Mouse (Mus musculus) heart, embryonic 10.5 days (tissue): Measurements from ENCODE around the gene Prkn. TPM values are rescaled to one million over a fixed set of nuclear protein-coding genes. Genes with fewer than 3 reads are reported as not detected.
A peak's percentile ranks its signal among the peaks of the same experiment; 100 is the strongest.

Source experiments
- DNase-seq: peaks from one replicate; pipeline ENCODE4 v3.0.0-alpha.2; 2017; ENCODE audit warnings: low spot score
- H3K27ac ChIP-seq: fragments of 300-500 bp; sonication (generic); 2 replicates; pipeline ENCODE4 v1.5.1; 2016; ENCODE audit warnings: mild to moderate bottlenecking
- H3K27me3 ChIP-seq: fragments of 300-500 bp; sonication (generic); 2 replicates; pipeline ENCODE4 v1.6.1; 2016; ENCODE audit warnings: mild to moderate bottlenecking; ENCODE audit not compliant: poor library complexity, insufficient read depth, severe bottlenecking
- H3K36me3 ChIP-seq: fragments of 300-500 bp; sonication (generic); 2 replicates; pipeline ENCODE4 v1.6.1; 2016; ENCODE audit warnings: mild to moderate bottlenecking, moderate library complexity
- H3K4me1 ChIP-seq: fragments of 300-500 bp; sonication (generic); 2 replicates; pipeline ENCODE4 v1.6.1; 2016; ENCODE audit warnings: mild to moderate bottlenecking
- H3K4me3 ChIP-seq: fragments of 300-500 bp; sonication (generic); 2 replicates; pipeline ENCODE4 v1.5.1; 2016; ENCODE audit warnings: mild to moderate bottlenecking, moderate library complexity
- H3K9me3 ChIP-seq: fragments of 300-500 bp; sonication (generic); 2 replicates; pipeline ENCODE4 v1.6.1; 2016; ENCODE audit warnings: mild to moderate bottlenecking, moderate library complexity
- WGBS: fragments of 180-500 bp; shearing (Covaris S2); methylation state at CpG from one replicate; pipeline ENCODE4 v1.1.7; 2016; 5-methylcytosine and 5-hydroxymethylcytosine counted together
- polyA plus RNA-seq: library from polyadenylated mRNA; unstranded; fragments of >200 nt; fragmentation: Nextera tagmentation; extraction: Ambion mirVana; gene quantifications from 2 replicates; pipeline ENCODE4 v1.2.1, GENCODE M21; 2016

The Prkn gene
- polyA plus RNA-seq, 1 experiment from 2014 or later = 1.0 TPM

- H3K4me3 ChIP-seq = no peak overlapping the region
- no peaks in the 10 kb centered on the region for H3K36me3 ChIP-seq
- WGBS = 51% methylated on average over 3 of the region's 3 CpGs
- 0 out of 2 replicates have a peak, but pooled peaks cover 5% of the 10 kb centered on the region for H3K4me1 ChIP-seq
- H3K27me3 ChIP-seq = no peaks in the 10 kb centered on the region
- DNase-seq = no peak
- no peaks in the 10 kb centered on the region; the same call in 1 of the 2 replicates for H3K9me3 ChIP-seq
- no peak overlapping the region for H3K27ac ChIP-seq
These were observed 253.1 kb downstream of the Prkn start for GRCm38 (mm10) chr17:11093321-11093720.

- no peak for DNase-seq
- Histone ChIP-seq H3K4me3 (no peak overlapping the region), H3K27me3 (no peaks in the 10 kb centered on the region), H3K4me1 (no peaks in the 10 kb centered on the region), H3K9me3 (0 out of 2 replicates have a peak, but pooled peaks cover 5% of the 10 kb centered on the region), H3K27ac (no peak overlapping the region), H3K36me3 (no peaks in the 10 kb centered on the region)
- 92% methylated on average over 3 of the region's 3 CpGs for WGBS
These were observed 266.8 kb downstream of the Prkn start for GRCm38 (mm10) chr17:11107007-11107406.

DNA sequence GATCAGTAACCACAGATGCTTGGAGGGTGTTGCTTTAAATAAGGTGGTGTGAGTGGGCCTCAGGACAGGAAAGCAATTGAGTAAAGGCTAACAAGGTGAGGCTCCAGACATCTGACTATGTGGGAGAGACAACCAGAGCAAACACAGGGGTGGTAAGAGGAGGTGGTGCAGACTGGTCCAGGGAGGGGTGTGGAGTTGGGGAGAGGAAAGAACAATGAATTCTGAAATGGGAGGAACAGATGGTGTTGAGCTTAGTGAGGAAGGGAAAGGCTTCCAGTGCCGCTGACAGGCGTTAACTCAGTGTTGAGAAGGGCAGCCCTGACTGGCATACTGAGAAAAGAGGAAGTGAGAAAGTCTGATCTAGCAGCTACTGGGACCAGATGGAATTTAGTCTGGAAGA lies 267.7 kb downstream of the Prkn start:
- H3K27me3 ChIP-seq = no peaks in the 10 kb centered on the region
- WGBS = 64% methylated on average over 2 of the region's 2 CpGs
- DNase-seq = no peak

GRCm38 (mm10) chr17:11117508-11117907 lies 277.3 kb downstream of the Prkn start:
- Histone ChIP-seq H3K4me3 (no peak overlapping the region), H3K4me1 (no peaks in the 10 kb centered on the region), H3K27ac (no peak overlapping the region), H3K36me3 (no peaks in the 10 kb centered on the region), H3K9me3 (no peaks in the 10 kb centered on the region), H3K27me3 (no peaks in the 10 kb centered on the region)
- DNase-seq = peak; percentile 55
- 78% methylated on average over 10 of the region's 10 CpGs for WGBS

More for the DNA sequence above, 267.7 kb downstream of the Prkn start:
- no peak overlapping the region for H3K4me3 ChIP-seq
- no peak overlapping the region for H3K27ac ChIP-seq
- H3K9me3 ChIP-seq = 0 out of 2 replicates have a peak, but pooled peaks cover 5% of the 10 kb centered on the region
- no peaks in the 10 kb centered on the region for H3K4me1 ChIP-seq
- no peaks in the 10 kb centered on the region for H3K36me3 ChIP-seq

- Histone ChIP-seq H3K36me3 (no peaks in the 10 kb centered on the region), H3K4me1 (no peaks in the 10 kb centered on the region), H3K9me3 (no peaks in the 10 kb centered on the region), H3K27me3 (no peaks in the 10 kb centered on the region), H3K27ac (no peak overlapping the region), H3K4me3 (no peak overlapping the region)
- no peak for DNase-seq
- 84% methylated on average over 7 of the region's 7 CpGs for WGBS
These were observed 283.9 kb downstream of the Prkn start for GRCm38 (mm10) chr17:11124048-11124447.

GRCm38 (mm10) chr17:11127217-11127616 lies 287.0 kb downstream of the Prkn start:
- Histone ChIP-seq H3K4me1 (no peaks in the 10 kb centered on the region), H3K9me3 (no peaks in the 10 kb centered on the region), H3K4me3 (no peak overlapping the region), H3K27ac (no peak overlapping the region), H3K27me3 (no peaks in the 10 kb centered on the region), H3K36me3 (no peaks in the 10 kb centered on the region)
- DNase-seq = no peak
- 76% methylated on average over 1 of the region's 1 CpGs for WGBS

DNA sequence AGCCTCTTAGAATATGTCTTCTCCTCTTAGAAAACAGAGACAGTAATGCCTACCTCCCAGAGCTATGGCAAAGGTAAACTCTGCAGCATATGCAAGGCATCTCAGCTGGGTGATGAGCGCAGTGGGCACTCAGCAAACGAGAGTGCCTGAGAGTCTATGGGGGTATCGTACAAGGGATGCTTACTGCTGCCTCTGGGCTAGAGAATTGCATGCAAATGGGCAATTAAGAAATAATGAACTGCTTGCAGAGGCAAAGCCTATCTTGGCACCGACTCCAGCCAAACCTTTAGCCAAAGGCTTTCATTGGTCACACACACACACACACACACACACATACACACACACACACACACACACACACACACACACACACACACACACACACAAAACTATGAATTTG lies 290.7 kb downstream of the Prkn start:
- Histone ChIP-seq H3K9me3 (no peaks in the 10 kb centered on the region), H3K27me3 (no peaks in the 10 kb centered on the region), H3K4me1 (no peaks in the 10 kb centered on the region), H3K4me3 (no peak overlapping the region), H3K36me3 (no peaks in the 10 kb centered on the region), H3K27ac (no peak overlapping the region)
- 80% methylated on average over 4 of the region's 4 CpGs for WGBS
- no peak for DNase-seq

DNA sequence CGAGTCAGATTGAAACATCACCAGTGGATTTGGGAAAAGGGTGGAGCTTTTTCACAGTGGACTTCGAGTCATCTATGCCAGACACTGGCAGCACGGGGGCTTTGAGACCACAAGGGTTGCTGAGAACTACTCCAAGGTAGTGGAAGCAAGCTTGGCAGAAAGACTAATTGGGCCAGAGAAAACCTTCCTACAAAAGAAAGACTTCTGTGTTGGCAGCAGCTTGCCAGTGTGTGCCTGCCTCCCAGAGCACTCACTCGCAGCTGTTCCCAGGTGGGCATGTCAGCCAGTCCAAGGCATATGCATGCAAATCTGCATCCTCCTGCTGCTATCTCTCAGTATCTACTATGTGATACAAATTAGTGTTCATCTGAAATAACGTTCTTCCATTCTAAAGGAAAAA lies 302.1 kb downstream of the Prkn start:
- DNase-seq = no peak
- no peaks in the 10 kb centered on the region for H3K4me1 ChIP-seq
- no peak overlapping the region for H3K4me3 ChIP-seq
- H3K27me3 ChIP-seq = no peaks in the 10 kb centered on the region
- WGBS = 75% methylated on average over 5 of the region's 5 CpGs
- H3K27ac ChIP-seq = no peak overlapping the region
- H3K9me3 ChIP-seq = no peaks in the 10 kb centered on the region
- H3K36me3 ChIP-seq = no peaks in the 10 kb centered on the region

DNA sequence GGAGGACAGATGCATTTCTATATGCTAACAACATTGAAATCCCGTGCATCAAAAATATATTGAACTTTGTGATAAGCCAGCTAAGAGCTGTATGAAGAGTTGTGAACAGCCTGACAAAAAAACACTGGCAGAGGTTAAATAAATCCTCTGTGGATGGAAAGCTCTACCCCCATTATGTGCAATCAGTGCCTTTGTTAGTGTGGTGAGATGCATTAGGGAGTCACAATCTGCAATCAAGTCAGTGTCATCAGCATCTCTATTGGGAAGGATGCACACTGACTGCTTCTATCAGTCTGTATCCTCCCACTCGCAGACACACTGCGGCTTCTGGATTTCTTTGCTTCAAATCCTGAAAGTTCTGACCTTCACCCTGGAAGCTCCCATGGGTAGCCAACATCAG lies 315.9 kb downstream of the Prkn start:
- H3K27ac ChIP-seq = no peak overlapping the region
- no peaks in the 10 kb centered on the region for H3K4me1 ChIP-seq
- H3K4me3 ChIP-seq = no peak overlapping the region
- H3K9me3 ChIP-seq = no peaks in the 10 kb centered on the region
- no peak for DNase-seq
- WGBS = 74% methylated on average over 3 of the region's 3 CpGs
- H3K27me3 ChIP-seq = no peaks in the 10 kb centered on the region
- H3K36me3 ChIP-seq = no peaks in the 10 kb centered on the region

- Histone ChIP-seq H3K4me3 (no peak overlapping the region), H3K4me1 (no peaks in the 10 kb centered on the region), H3K36me3 (no peaks in the 10 kb centered on the region), H3K27ac (no peak overlapping the region), H3K27me3 (no peaks in the 10 kb centered on the region), H3K9me3 (no peaks in the 10 kb centered on the region)
- no peak for DNase-seq
- WGBS = 78% methylated on average over 7 of the region's 7 CpGs
These were observed 317.4 kb downstream of the Prkn start for GRCm38 (mm10) chr17:11157536-11157935.

GRCm38 (mm10) chr17:11161436-11161835 lies 321.3 kb downstream of the Prkn start:
- no peak for DNase-seq
- no peaks in the 10 kb centered on the region for H3K9me3 ChIP-seq
- H3K27me3 ChIP-seq = no peaks in the 10 kb centered on the region
- 79% methylated on average over 1 of the region's 1 CpGs for WGBS
- H3K36me3 ChIP-seq = no peaks in the 10 kb centered on the region
- H3K4me3 ChIP-seq = no peak overlapping the region
- no peak overlapping the region for H3K27ac ChIP-seq
- no peaks in the 10 kb centered on the region for H3K4me1 ChIP-seq

DNA sequence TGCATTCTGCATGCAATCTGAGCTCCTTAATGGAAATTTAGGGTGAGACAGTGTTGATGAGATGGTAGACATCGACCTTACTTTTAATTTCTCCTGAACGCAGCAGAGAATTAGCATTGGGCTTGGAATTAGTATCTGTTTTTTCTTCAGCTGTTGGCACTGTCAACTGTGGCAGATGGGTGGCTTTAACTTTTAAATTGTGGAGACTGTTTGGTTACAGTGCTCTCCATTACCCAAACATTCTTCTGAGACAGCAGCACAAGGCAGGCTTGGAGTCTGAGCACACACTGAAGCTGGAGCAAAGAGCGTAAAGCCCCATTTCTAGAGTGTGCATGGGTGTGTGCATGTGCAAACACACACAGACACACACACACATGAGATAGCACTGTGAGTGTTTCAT lies 322.6 kb downstream of the Prkn start:
- no peak for DNase-seq
- Histone ChIP-seq H3K27me3 (no peaks in the 10 kb centered on the region), H3K36me3 (no peaks in the 10 kb centered on the region), H3K27ac (no peak overlapping the region), H3K4me3 (no peak overlapping the region), H3K4me1 (no peaks in the 10 kb centered on the region), H3K9me3 (no peaks in the 10 kb centered on the region)
- WGBS = 85% methylated on average over 3 of the region's 3 CpGs

DNA sequence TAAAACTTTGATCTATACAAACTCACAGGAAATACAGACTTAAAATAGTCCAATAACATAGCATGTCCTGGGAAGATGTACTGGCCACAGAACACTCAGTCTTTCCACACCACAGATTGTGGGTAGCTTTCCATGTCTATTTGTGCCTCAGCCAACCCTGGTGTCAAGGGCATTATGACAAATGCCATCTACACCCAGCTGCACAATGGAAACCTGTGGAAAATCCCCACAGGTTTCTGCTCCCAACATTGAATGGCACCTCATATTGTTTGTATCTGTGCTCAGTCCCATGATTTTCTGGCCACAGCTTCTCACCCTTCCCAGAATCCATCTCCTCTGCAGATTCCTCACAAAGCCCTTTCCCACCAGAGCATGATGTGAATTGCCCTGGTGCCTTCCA lies 347.2 kb downstream of the Prkn start:
- Histone ChIP-seq H3K27me3 (no peaks in the 10 kb centered on the region), H3K27ac (no peak overlapping the region), H3K9me3 (no peaks in the 10 kb centered on the region), H3K4me1 (no peaks in the 10 kb centered on the region), H3K36me3 (no peaks in the 10 kb centered on the region), H3K4me3 (no peak overlapping the region)
- no peak for DNase-seq

- 71% methylated on average over 4 of the region's 4 CpGs for WGBS
- no peaks in the 10 kb centered on the region for H3K4me1 ChIP-seq
- H3K27me3 ChIP-seq = no peaks in the 10 kb centered on the region
- no peaks in the 10 kb centered on the region for H3K9me3 ChIP-seq
- DNase-seq = no peak
- H3K4me3 ChIP-seq = no peak overlapping the region
- no peaks in the 10 kb centered on the region for H3K36me3 ChIP-seq
- H3K27ac ChIP-seq = no peak overlapping the region
These were observed 348.3 kb downstream of the Prkn start for GRCm38 (mm10) chr17:11188494-11188893.
